Mouse (Mus musculus): ENCODE results near the gene Gm4216.
"Not testable (repeated sequence)": the region's sequence is repeated elsewhere in the genome, so short reads cannot be mapped to it uniquely, and the experiment has no call there.

DNA sequence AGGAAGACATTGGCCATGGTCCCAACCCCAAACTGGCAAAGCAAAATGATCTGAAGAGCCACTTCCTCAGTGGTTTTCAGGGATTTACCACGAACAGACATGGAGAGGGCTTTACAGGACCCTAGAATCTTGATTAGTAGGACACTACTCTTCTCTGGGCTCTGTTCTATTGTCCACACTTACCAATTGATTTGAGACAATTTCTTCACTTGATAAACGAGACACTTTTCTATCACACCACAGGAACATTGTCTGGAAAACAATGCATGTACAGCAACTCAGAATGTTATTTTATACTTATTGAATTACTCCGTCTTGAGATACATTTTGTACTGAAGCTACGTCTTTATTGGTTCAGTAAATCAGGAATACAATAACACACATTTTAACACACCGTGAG lies 35.1 kb downstream of the Gm4216 start, which contains the start of gene Gm4214:
- not testable (repeated sequence) for TF ChIP-seq MYOG (IDR thresholded peaks at IDR 0.05; ENCODE audit: control insufficient read depth in 1 of 3, insufficient read depth in 1 of 3, insufficient read length in 2 of 3, low read depth in 2 of 3); POLR2AphosphoS2 (IDR thresholded peaks at IDR 0.05; ENCODE audit: insufficient read length, low read depth); MYOD1 (IDR thresholded peaks at IDR 0.05; ENCODE audit: control insufficient read depth in 1 of 3, insufficient read length in 2 of 3, low read depth in 2 of 3); USF1 (IDR thresholded peaks at IDR 0.05; ENCODE audit: low read depth); TCF12 (IDR thresholded peaks at IDR 0.05; ENCODE audit: insufficient read depth, poor library complexity, severe bottlenecking); SRF (IDR thresholded peaks at IDR 0.05; ENCODE audit: control insufficient read depth, insufficient read length, low read depth); POLR2A (IDR thresholded peaks at IDR 0.05; ENCODE audit: insufficient read length, low read depth); CEBPB (IDR thresholded peaks at IDR 0.05; ENCODE audit: insufficient read depth, poor library complexity, severe bottlenecking); MAX (IDR thresholded peaks at IDR 0.05; ENCODE audit: low read depth); TCF3 (IDR thresholded peaks at IDR 0.05; ENCODE audit: insufficient read length, low read depth); E2F4 (IDR thresholded peaks at IDR 0.05; ENCODE audit: insufficient read depth)
